Mouse (Mus musculus) midbrain, embryonic 12.5 days (tissue): ENCODE measurements around the gene Cic. TPM values are rescaled to one million over a fixed set of nuclear protein-coding genes. Genes with fewer than 3 reads are reported as not detected.

Source experiments
- ATAC-seq: fragments of 200-750 bp; cut with Nextera tagmentation; 2 replicates; pipeline ENCODE4 v1.8.0; 2017; ENCODE audit warnings: low read depth, moderate TSS enrichment, moderate library complexity; ENCODE audit not compliant: low FRiP score
- H3K27ac ChIP-seq: fragments of 300-500 bp; sonication (generic); replicated peaks from 2 replicates; pipeline ENCODE4 v1.5.1; 2016; ENCODE audit warnings: mild to moderate bottlenecking
- H3K27me3 ChIP-seq: fragments of 300-500 bp; sonication (generic); 2 replicates; pipeline ENCODE4 v1.6.1; 2016; ENCODE audit warnings: mild to moderate bottlenecking
- H3K36me3 ChIP-seq: fragments of 300-500 bp; sonication (generic); 2 replicates; pipeline ENCODE4 v1.6.1; 2016
- H3K4me1 ChIP-seq: fragments of 300-500 bp; sonication (generic); 2 replicates; pipeline ENCODE4 v1.6.1; 2016
- H3K4me2 ChIP-seq: fragments of 300-500 bp; sonication (generic); replicated peaks from 2 replicates; pipeline ENCODE4 v1.6.1; 2016; ENCODE audit warnings: mild to moderate bottlenecking, moderate library complexity
- H3K4me3 ChIP-seq: fragments of 300-500 bp; sonication (generic); 2 replicates; pipeline ENCODE4 v1.5.1; 2016; ENCODE audit warnings: mild to moderate bottlenecking
- H3K9ac ChIP-seq: fragments of 300-500 bp; sonication (generic); replicated peaks from 2 replicates; pipeline ENCODE4 v1.6.1; 2016; ENCODE audit warnings: mild to moderate bottlenecking, moderate library complexity
- H3K9me3 ChIP-seq: fragments of 300-500 bp; sonication (generic); 2 replicates; pipeline ENCODE4 v1.6.1; 2016; ENCODE audit warnings: mild to moderate bottlenecking
- WGBS: fragments of 180-500 bp; shearing (Covaris S2); methylation state at CpG from one replicate; pipeline ENCODE4 v1.1.7; 2016; 5-methylcytosine and 5-hydroxymethylcytosine counted together
- polyA plus RNA-seq: library from polyadenylated mRNA; unstranded; fragments of >200 nt; fragmentation: Nextera tagmentation; extraction: Ambion mirVana; gene quantifications from 2 replicates; pipeline ENCODE4 v1.2.1, GENCODE M21; 2016

The Cic gene
- polyA plus RNA-seq, 1 experiment from 2014 or later = 40.8 TPM

GRCm38 (mm10) chr7:25281734-25282601 lies 14.5 kb downstream of the Cic start:
- H3K4me1 ChIP-seq = peaks cover 55% of the 10 kb centered on the region
- no peaks in the 10 kb centered on the region for H3K27me3 ChIP-seq
- H3K27ac ChIP-seq = peak overlapping the region; percentile 99
- no peaks in the 10 kb centered on the region for H3K9me3 ChIP-seq
- WGBS = 1% methylated on average over 66 of the region's 108 CpGs
- peak overlapping the region; percentile 94 for H3K4me2 ChIP-seq
- H3K36me3 ChIP-seq = peaks cover 24% of the 10 kb centered on the region
- peak overlapping the region; percentile 86 for H3K9ac ChIP-seq
- ATAC-seq = peak; percentile 78
- H3K4me3 ChIP-seq = peak overlapping the region; percentile 81

- peak overlapping the region; percentile 94 for H3K4me2 ChIP-seq
- H3K9me3 ChIP-seq = no peaks in the 10 kb centered on the region
- ATAC-seq = 0 out of 2 replicates have a peak, but pooled peaks have one; percentile 3
- no peaks in the 10 kb centered on the region for H3K27me3 ChIP-seq
- peaks cover 33% of the 10 kb centered on the region for H3K36me3 ChIP-seq
- H3K27ac ChIP-seq = peak overlapping the region; percentile 99
- peak overlapping the region; percentile 81 for H3K4me3 ChIP-seq
- WGBS = under 1% methylated on average over 33 of the region's 36 CpGs
- peak overlapping the region; percentile 86 for H3K9ac ChIP-seq
- peaks cover 48% of the 10 kb centered on the region for H3K4me1 ChIP-seq
These were observed 15.3 kb downstream of the Cic start for GRCm38 (mm10) chr7:25282731-25283211.

GRCm38 (mm10) chr7:25283637-25284036 lies 16.1 kb downstream of the Cic start:
- peak overlapping the region; percentile 94 for H3K4me2 ChIP-seq
- peak overlapping the region; percentile 81 for H3K4me3 ChIP-seq
- peak overlapping the region; percentile 99 for H3K27ac ChIP-seq
- peaks cover 44% of the 10 kb centered on the region for H3K4me1 ChIP-seq
- no peak for ATAC-seq
- 24% methylated on average over 5 of the region's 5 CpGs for WGBS
- H3K9me3 ChIP-seq = no peaks in the 10 kb centered on the region
- H3K27me3 ChIP-seq = no peaks in the 10 kb centered on the region
- peaks cover 41% of the 10 kb centered on the region for H3K36me3 ChIP-seq
- peak overlapping the region; percentile 86 for H3K9ac ChIP-seq

- ATAC-seq = no peak
- no peaks in the 10 kb centered on the region for H3K9me3 ChIP-seq
- H3K27ac ChIP-seq = peak overlapping the region; percentile 99
- peak overlapping the region; percentile 86 for H3K9ac ChIP-seq
- no peaks in the 10 kb centered on the region for H3K27me3 ChIP-seq
- H3K36me3 ChIP-seq = peaks cover 47% of the 10 kb centered on the region
- 67% methylated on average over 2 of the region's 2 CpGs for WGBS
- H3K4me2 ChIP-seq = peak overlapping the region; percentile 94
- peaks cover 44% of the 10 kb centered on the region for H3K4me1 ChIP-seq
- H3K4me3 ChIP-seq = peak overlapping the region; percentile 81
These were observed 16.7 kb downstream of the Cic start for GRCm38 (mm10) chr7:25284171-25284570.

GRCm38 (mm10) chr7:25284766-25285165 lies 17.3 kb downstream of the Cic start:
- no peaks in the 10 kb centered on the region for H3K27me3 ChIP-seq
- no peak for ATAC-seq
- peak overlapping the region; percentile 86 for H3K9ac ChIP-seq
- 0 out of 2 replicates have a peak overlapping the region, but pooled peaks have one; percentile 16 for H3K27ac ChIP-seq
- H3K4me1 ChIP-seq = peaks cover 42% of the 10 kb centered on the region
- peaks cover 52% of the 10 kb centered on the region for H3K36me3 ChIP-seq
- H3K9me3 ChIP-seq = no peaks in the 10 kb centered on the region
- 76% methylated on average over 5 of the region's 5 CpGs for WGBS
- peak overlapping the region; percentile 94 for H3K4me2 ChIP-seq
- H3K4me3 ChIP-seq = peak overlapping the region; percentile 81; the same call in 1 of the 2 replicates

- Histone ChIP-seq H3K36me3 (peaks cover 62% of the 10 kb centered on the region), H3K9ac (no peak overlapping the region), H3K4me3 (no peak overlapping the region), H3K4me1 (peaks cover 34% of the 10 kb centered on the region), H3K27ac (no peak overlapping the region), H3K27me3 (no peaks in the 10 kb centered on the region), H3K4me2 (no peak overlapping the region), H3K9me3 (no peaks in the 10 kb centered on the region)
- ATAC-seq = no peak
- 93% methylated on average over 20 of the region's 20 CpGs for WGBS
These were observed 18.2 kb downstream of the Cic start for GRCm38 (mm10) chr7:25285511-25286238.

- Histone ChIP-seq H3K36me3 (peaks cover 75% of the 10 kb centered on the region), H3K27me3 (no peaks in the 10 kb centered on the region), H3K9me3 (no peaks in the 10 kb centered on the region), H3K4me2 (no peak overlapping the region), H3K9ac (no peak overlapping the region), H3K4me3 (no peak overlapping the region), H3K4me1 (peaks cover 28% of the 10 kb centered on the region), H3K27ac (no peak overlapping the region)
- ATAC-seq = no peak
- 80% methylated on average over 8 of the region's 8 CpGs for WGBS
These were observed 19.5 kb downstream of the Cic start for GRCm38 (mm10) chr7:25286989-25287388.

GRCm38 (mm10) chr7:25288011-25288410 lies 20.5 kb downstream of the Cic start:
- Histone ChIP-seq H3K27ac (no peak overlapping the region), H3K4me1 (peaks cover 26% of the 10 kb centered on the region), H3K36me3 (peaks cover 85% of the 10 kb centered on the region), H3K9ac (0 out of 2 replicates have a peak overlapping the region, but pooled peaks have one; percentile 21), H3K4me3 (no peak overlapping the region), H3K27me3 (no peaks in the 10 kb centered on the region), H3K9me3 (no peaks in the 10 kb centered on the region), H3K4me2 (no peak overlapping the region)
- 95% methylated on average over 12 of the region's 12 CpGs for WGBS
- no peak for ATAC-seq

- 96% methylated on average over 3 of the region's 3 CpGs for WGBS
- Histone ChIP-seq H3K36me3 (peaks cover 92% of the 10 kb centered on the region), H3K9me3 (no peaks in the 10 kb centered on the region), H3K9ac (no peak overlapping the region), H3K4me1 (peaks cover 19% of the 10 kb centered on the region), H3K27ac (no peak overlapping the region), H3K4me3 (no peak overlapping the region), H3K27me3 (no peaks in the 10 kb centered on the region), H3K4me2 (no peak overlapping the region)
- no peak for ATAC-seq
These were observed 21.2 kb downstream of the Cic start for GRCm38 (mm10) chr7:25288721-25289120.

GRCm38 (mm10) chr7:25289925-25290324 lies 22.4 kb downstream of the Cic start:
- Histone ChIP-seq H3K27me3 (no peaks in the 10 kb centered on the region), H3K4me2 (no peak overlapping the region), H3K9ac (no peak overlapping the region), H3K36me3 (peaks cover 100% of the 10 kb centered on the region), H3K4me3 (no peak overlapping the region), H3K27ac (0 out of 2 replicates have a peak overlapping the region, but pooled peaks have one; percentile 8), H3K9me3 (no peaks in the 10 kb centered on the region), H3K4me1 (peaks cover 7% of the 10 kb centered on the region; the same call in 1 of the 2 replicates)
- 99% methylated on average over 3 of the region's 3 CpGs for WGBS
- no peak for ATAC-seq

- WGBS = 100% methylated on average over 1 of the region's 1 CpGs
- no peak overlapping the region; the same call in 1 of the 2 replicates for H3K27ac ChIP-seq
- H3K4me2 ChIP-seq = no peak overlapping the region
- H3K9me3 ChIP-seq = no peaks in the 10 kb centered on the region
- no peaks in the 10 kb centered on the region for H3K27me3 ChIP-seq
- ATAC-seq = no peak
- H3K36me3 ChIP-seq = peaks cover 100% of the 10 kb centered on the region
- H3K4me1 ChIP-seq = peaks cover 9% of the 10 kb centered on the region
- H3K9ac ChIP-seq = no peak overlapping the region
- H3K4me3 ChIP-seq = no peak overlapping the region
These were observed 23.0 kb downstream of the Cic start for GRCm38 (mm10) chr7:25290463-25290862.

- peaks cover 13% of the 10 kb centered on the region for H3K4me1 ChIP-seq
- no peak overlapping the region for H3K9ac ChIP-seq
- H3K27me3 ChIP-seq = no peaks in the 10 kb centered on the region
- no peak overlapping the region for H3K4me3 ChIP-seq
- no peaks in the 10 kb centered on the region for H3K9me3 ChIP-seq
- peaks cover 100% of the 10 kb centered on the region for H3K36me3 ChIP-seq
- no peak for ATAC-seq
- H3K27ac ChIP-seq = no peak overlapping the region
- no peak overlapping the region for H3K4me2 ChIP-seq
- 86% methylated on average over 2 of the region's 2 CpGs for WGBS
These were observed 23.4 kb downstream of the Cic start for GRCm38 (mm10) chr7:25290911-25291310.
